Mouse (Mus musculus): ENCODE results near the gene Clip4.

DNA sequence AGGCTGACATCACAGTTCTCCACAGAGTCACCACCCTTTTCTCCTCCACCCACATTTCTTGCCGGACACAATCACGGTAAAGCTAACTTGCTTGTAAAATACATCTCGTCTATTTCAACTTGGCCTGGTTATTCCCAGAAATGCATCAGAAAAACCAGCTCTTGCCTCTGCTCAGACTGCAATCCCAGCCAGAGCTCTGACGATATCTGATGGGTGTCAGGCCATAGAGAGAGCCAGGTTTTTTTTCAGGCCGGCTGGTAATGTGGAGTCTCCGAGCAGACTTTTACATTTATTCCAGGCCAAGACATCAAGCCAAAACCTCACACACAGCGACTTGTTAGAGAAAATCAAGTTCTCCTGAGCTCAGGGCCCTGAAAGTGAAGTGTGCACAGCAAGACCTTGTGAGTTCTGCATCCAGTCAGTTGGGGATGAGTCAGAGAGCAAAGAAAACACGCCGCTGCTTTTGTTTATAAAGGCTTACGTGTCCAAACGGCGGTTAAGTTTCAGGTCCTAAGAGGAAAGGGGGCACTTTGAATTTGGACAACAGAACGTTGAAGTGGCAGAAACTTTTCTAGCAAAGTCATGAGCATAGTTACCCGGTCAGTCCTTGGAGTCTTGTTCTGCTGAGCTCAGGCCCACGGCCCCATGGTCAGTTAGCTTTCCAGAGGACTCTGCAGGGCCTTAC, 27.4 kb downstream of the Clip4 start:
- TF ChIP-seq ZC3H11A (IDR thresholded peaks at IDR 0.05; ENCODE audit: borderline replicate concordance, low read depth, low read length) (no peak), HCFC1 (IDR thresholded peaks at IDR 0.05; ENCODE audit: borderline replicate concordance, insufficient read depth, low read length) (no peak)
